Mouse (Mus musculus): ENCODE results near the gene Gm17693. TPM values are rescaled to one million over a fixed set of nuclear protein-coding genes. Genes with fewer than 3 reads are reported as not detected.
"Not testable (repeated sequence)": the region's sequence is repeated elsewhere in the genome, so short reads cannot be mapped to it uniquely, and the experiment has no call there.

Gene Gm17693
- not detected in 2 replicates for polyA plus RNA-seq (2011; ENCODE audit: insufficient read length, low read depth, missing spikeins)

DNA sequence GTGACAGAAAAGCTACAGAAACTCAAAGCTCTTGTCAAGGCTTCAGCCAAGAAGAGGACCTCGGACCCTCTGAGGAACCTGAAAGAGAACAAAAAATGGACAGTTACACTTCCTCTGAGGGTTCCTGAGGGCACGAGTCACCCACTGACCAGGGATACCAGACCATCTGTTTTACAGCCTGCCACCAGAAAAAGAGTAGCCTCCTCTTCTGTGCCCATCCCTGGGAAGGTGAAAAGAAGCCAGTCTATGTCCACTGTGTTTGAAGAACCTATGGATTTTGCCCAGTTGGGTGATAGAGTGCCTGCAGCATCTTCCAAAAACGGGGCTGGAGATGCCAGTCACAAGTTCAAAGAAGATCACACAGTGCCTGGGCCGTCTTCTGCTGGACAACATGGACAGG is at the start of gene Gm17693:
Gene Gm17693, plus strand, starts transcription at position 301 of the 400 bp plus-strand sequence.
- not testable (repeated sequence) for H3K27ac ChIP-seq (ENCODE audit: insufficient read depth, low read length); H3K4me3 ChIP-seq (ENCODE audit: insufficient read depth, low read length); H3K4me1 ChIP-seq (ENCODE audit: control insufficient read depth, insufficient read depth, low read length)

Data from embryonic fibroblast, embryonic 13.5 days (primary cell).